Mouse (Mus musculus) heart, adult 2 months (tissue): ENCODE data around the gene Gabbr1. TPM values are rescaled to one million over a fixed set of nuclear protein-coding genes. Genes with fewer than 3 reads are reported as not detected.
A peak's percentile ranks its signal among the peaks of the same experiment; 100 is the strongest.

ENCODE experiments used
- DNase-seq, 2 experiments: peaks; one replicate each; pipeline ENCODE4 v3.0.0; 2021
- H3K27ac ChIP-seq: fragments of 200-600 bp; 2 replicates; pipeline ENCODE4 v1.8.1; 2022
- H3K27me3 ChIP-seq: fragments of 200-500 bp; 2 replicates; pipeline ENCODE4 v1.6.1; 2012; ENCODE audit warnings: mild to moderate bottlenecking, low read length, inconsistent platforms, mixed read lengths; ENCODE audit not compliant: control insufficient read depth, insufficient read depth
- H3K36me3 ChIP-seq: fragments of 200-500 bp; 2 replicates; pipeline ENCODE4 v1.6.1; 2012; ENCODE audit warnings: low read length, inconsistent platforms; ENCODE audit not compliant: control insufficient read depth, insufficient read depth
- H3K4me1 ChIP-seq: fragments of 200-500 bp; 2 replicates; pipeline ENCODE4 v1.6.1; 2011; ENCODE audit warnings: low read length; ENCODE audit not compliant: control insufficient read depth, insufficient read depth
- H3K4me3 ChIP-seq: fragments of 200-600 bp; 2 replicates; pipeline ENCODE4 v1.8.1; 2022
- H3K79me2 ChIP-seq: fragments of 200-500 bp; replicated peaks from 2 replicates; pipeline ENCODE4 v1.6.1; 2012; ENCODE audit warnings: mild to moderate bottlenecking, inconsistent platforms, low read length, moderate library complexity, mixed read lengths; ENCODE audit not compliant: control insufficient read depth, insufficient read depth
- H3K9ac ChIP-seq: fragments of 200-500 bp; 2 replicates; pipeline ENCODE4 v1.6.1; 2012; ENCODE audit warnings: low read depth, mild to moderate bottlenecking, control low read depth, inconsistent platforms, low read length, mixed read lengths
- CTCF ChIP-seq: fragments of 200-600 bp; IDR thresholded peaks from 2 replicates; pipeline ENCODE4 v1.8.1; 2022; ENCODE audit warnings: antibody characterized with exemption, mild to moderate bottlenecking, moderate library complexity
- EP300 ChIP-seq: fragments of 200-500 bp; IDR thresholded peaks from 2 replicates; pipeline ENCODE4 v1.6.1; 2011; ENCODE audit warnings: low read depth, low read length, control low read depth; ENCODE audit not compliant: insufficient read depth
- POLR2A ChIP-seq: fragments of 200-500 bp; IDR thresholded peaks from 2 replicates; pipeline ENCODE4 v1.6.1; 2011; ENCODE audit warnings: mild to moderate bottlenecking, low read depth, low read length, control low read depth; ENCODE audit not compliant: insufficient read depth
- WGBS: fragments of 180-500 bp; shearing (Covaris S2); methylation state at CpG from one replicate; pipeline ENCODE4 v1.1.7; 2018; 5-methylcytosine and 5-hydroxymethylcytosine counted together
- intact Hi-C: fragments of 180-260 bp; cut with DNase I; formaldehyde crosslinking; loops from one replicate; pipeline ENCODE4 v1.15.1; 2025
- polyA plus RNA-seq: library from polyadenylated mRNA; depleted of rRNA; stranded (reverse); fragments of >200 nt; gene quantifications from 2 replicates; pipeline ENCODE4 v1.2.3, GENCODE M21; 2012
- total RNA-seq, 2 experiments: library from RNA; stranded (reverse); gene quantifications; 2 replicates each; pipeline ENCODE4 v1.2.3; 2021

The Gabbr1 gene
- total and polyA plus RNA-seq, 3 experiments, result 6.5 to 15.5 (median 6.7) TPM

- no peaks in the 10 kb centered on the region for H3K79me2 ChIP-seq
- DNase-seq, result no peak
- WGBS, result 27% methylated on average over 4 of the region's 4 CpGs
- intact Hi-C loops, result no loop called here
- no peak overlapping the region for H3K27ac ChIP-seq
- TF ChIP-seq CTCF, result no peak
- TF ChIP-seq EP300, result no peak
- no peak for TF ChIP-seq POLR2A
- H3K36me3 ChIP-seq, result no peaks in the 10 kb centered on the region
- peak overlapping the region; percentile 60; the same call in 1 of the 2 replicates for H3K4me3 ChIP-seq
- no peaks in the 10 kb centered on the region for H3K4me1 ChIP-seq
- no peak overlapping the region for H3K9ac ChIP-seq
- no peaks in the 10 kb centered on the region for H3K27me3 ChIP-seq
Measured at GRCm38 (mm10) chr17:37003366-37003765, 42.4 kb upstream of the Gabbr1 start.

DNA sequence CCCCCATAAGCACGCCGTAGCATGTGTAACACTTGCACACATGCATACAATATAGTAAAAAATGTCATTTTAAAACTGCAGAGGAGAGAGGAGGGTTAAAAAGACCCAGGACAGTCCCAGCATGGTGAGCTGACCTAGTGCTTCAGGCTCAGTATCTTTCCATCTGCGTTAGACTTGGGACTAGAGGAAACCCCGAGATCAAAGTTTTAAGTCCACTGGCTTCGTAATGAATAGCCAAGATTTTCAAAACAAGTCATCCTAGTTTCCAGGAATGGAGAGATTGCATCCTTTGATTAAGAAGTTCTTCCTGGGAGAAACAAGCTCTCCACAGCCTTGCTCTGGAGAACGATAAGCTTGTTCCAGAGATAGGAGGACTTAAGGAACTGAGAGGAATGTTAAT is 37.6 kb upstream of the Gabbr1 start:
- no peak for DNase-seq
- Histone ChIP-seq H3K4me3 (no peak overlapping the region), H3K27ac (no peak overlapping the region), H3K36me3 (no peaks in the 10 kb centered on the region), H3K79me2 (no peaks in the 10 kb centered on the region), H3K9ac (no peak overlapping the region), H3K27me3 (no peaks in the 10 kb centered on the region), H3K4me1 (no peaks in the 10 kb centered on the region)
- TF ChIP-seq CTCF, result no peak
- no peak for TF ChIP-seq POLR2A
- TF ChIP-seq EP300, result no peak
- intact Hi-C loops, result no loop called here
- WGBS, result 87% methylated on average over 6 of the region's 6 CpGs

DNA sequence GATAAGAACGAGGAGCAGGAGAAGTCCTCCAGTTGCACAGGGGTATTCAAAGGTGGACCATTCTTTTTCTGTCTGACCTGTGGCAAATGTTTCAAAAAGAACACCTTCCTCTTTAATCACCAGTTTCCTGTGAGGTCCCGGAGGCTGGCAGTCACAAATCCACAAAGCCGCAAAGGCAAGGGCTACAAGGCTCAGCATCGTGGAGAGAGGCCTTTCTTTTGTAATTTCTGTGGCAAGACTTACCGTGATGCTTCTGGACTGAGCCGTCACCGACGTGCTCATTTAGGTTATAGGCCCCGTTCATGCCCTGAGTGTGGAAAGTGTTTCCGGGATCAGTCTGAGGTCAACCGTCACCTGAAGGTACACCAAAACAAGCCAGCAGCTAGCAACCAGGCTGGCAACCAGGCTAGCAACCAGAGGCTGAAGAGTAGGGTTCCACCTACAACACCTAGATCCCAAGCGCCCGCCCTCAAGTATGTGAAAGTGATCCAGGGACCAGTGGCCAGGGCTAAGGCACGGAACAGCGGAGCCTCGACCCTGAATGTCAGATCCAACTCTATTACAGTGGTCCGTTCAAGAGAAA is 36.2 kb upstream of the Gabbr1 start:
- TF ChIP-seq CTCF (no peak), EP300 (no peak), POLR2A (no peak)
- H3K4me1 ChIP-seq, result no peaks in the 10 kb centered on the region
- no peak for DNase-seq
- no peak overlapping the region for H3K4me3 ChIP-seq
- no peaks in the 10 kb centered on the region for H3K36me3 ChIP-seq
- H3K27me3 ChIP-seq, result no peaks in the 10 kb centered on the region
- H3K9ac ChIP-seq, result no peak overlapping the region
- intact Hi-C loops, result no loop called here
- no peak overlapping the region for H3K27ac ChIP-seq
- 93% methylated on average over 17 of the region's 17 CpGs for WGBS
- no peaks in the 10 kb centered on the region for H3K79me2 ChIP-seq

- no peaks in the 10 kb centered on the region for H3K27me3 ChIP-seq
- H3K27ac ChIP-seq, result no peak overlapping the region
- H3K9ac ChIP-seq, result no peak overlapping the region
- no peaks in the 10 kb centered on the region for H3K4me1 ChIP-seq
- no peaks in the 10 kb centered on the region for H3K36me3 ChIP-seq
- no peak overlapping the region for H3K4me3 ChIP-seq
- intact Hi-C loops, result no loop called here
- no peak for TF ChIP-seq POLR2A
- TF ChIP-seq CTCF, result no peak
- no peak for TF ChIP-seq EP300
- 77% methylated on average over 3 of the region's 3 CpGs for WGBS
- H3K79me2 ChIP-seq, result no peaks in the 10 kb centered on the region
- DNase-seq, result no peak
Measured at GRCm38 (mm10) chr17:37011719-37012118, 34.0 kb upstream of the Gabbr1 start.

DNA sequence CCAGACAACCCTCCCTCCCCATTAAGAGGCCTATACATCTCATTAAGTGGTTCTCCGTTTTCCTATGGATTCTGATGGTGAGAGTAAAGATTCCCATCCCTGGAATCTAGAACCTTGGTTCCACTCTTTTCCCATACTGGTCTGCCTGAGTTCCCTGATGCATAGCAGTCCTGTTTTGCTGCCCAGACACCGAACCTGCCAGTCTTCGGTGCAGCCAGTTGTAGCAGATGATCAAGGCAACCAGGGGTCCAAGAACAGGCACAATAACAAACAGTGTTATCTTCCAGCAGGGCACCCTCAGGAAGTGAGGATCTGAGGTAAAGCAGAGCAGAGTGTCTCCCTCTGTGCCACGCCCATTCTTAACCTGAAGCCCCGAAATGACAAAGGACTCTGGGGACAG is 33.6 kb upstream of the Gabbr1 start:
- H3K79me2 ChIP-seq, result no peaks in the 10 kb centered on the region
- H3K9ac ChIP-seq, result no peak overlapping the region
- intact Hi-C loops, result no loop called here
- DNase-seq, result no peak
- H3K36me3 ChIP-seq, result no peaks in the 10 kb centered on the region
- H3K4me3 ChIP-seq, result no peak overlapping the region
- H3K4me1 ChIP-seq, result no peaks in the 10 kb centered on the region
- H3K27me3 ChIP-seq, result no peaks in the 10 kb centered on the region
- no peak overlapping the region for H3K27ac ChIP-seq
- TF ChIP-seq CTCF (no peak), POLR2A (no peak), EP300 (no peak)
- WGBS, result 59% methylated on average over 5 of the region's 5 CpGs

DNA sequence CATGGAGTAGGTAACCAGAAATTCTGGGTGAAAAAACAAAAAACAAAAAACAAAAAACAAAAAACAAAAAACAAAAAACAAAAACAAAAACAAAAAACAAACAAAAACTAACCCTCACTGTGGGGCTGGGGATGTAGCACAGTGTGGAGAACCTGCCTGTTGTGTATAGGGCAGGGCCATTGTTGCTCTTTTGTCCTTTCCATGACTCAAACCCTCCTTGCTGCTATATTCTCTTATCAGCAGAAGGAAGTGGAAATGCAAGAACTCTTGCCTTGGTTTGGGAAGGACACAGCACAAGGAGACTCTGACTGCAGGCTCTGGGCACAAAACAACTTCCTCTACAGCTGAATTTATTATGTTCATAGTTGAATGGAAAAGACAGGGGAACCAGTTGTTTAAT is 29.4 kb upstream of the Gabbr1 start:
- intact Hi-C loops, result no loop called here
- no peak for DNase-seq
- H3K9ac ChIP-seq, result no peak overlapping the region
- H3K79me2 ChIP-seq, result no peaks in the 10 kb centered on the region
- no peak overlapping the region for H3K27ac ChIP-seq
- TF ChIP-seq EP300 (no peak), CTCF (no peak), POLR2A (no peak)
- no peaks in the 10 kb centered on the region for H3K27me3 ChIP-seq
- H3K4me1 ChIP-seq, result no peaks in the 10 kb centered on the region
- H3K36me3 ChIP-seq, result no peaks in the 10 kb centered on the region
- H3K4me3 ChIP-seq, result no peak overlapping the region
